Mouse (Mus musculus) C2C12 (cell line): ENCODE measurements around the gene Rnasel. TPM values are rescaled to one million over a fixed set of nuclear protein-coding genes. Genes with fewer than 3 reads are reported as not detected.
A peak's percentile ranks its signal among the peaks of the same experiment; 100 is the strongest.

Source experiments
- H3K27me3 ChIP-seq: one replicate; pipeline ENCODE4 v1.6.1; 2011; ENCODE audit not compliant: control insufficient read depth, insufficient read depth, insufficient read length
- H3K36me3 ChIP-seq: one replicate; pipeline ENCODE4 v1.6.1; 2011; ENCODE audit not compliant: control insufficient read depth, insufficient read depth
- H3K4me3 ChIP-seq: one replicate; pipeline ENCODE4 v1.5.1; 2011; ENCODE audit warnings: mild to moderate bottlenecking, control low read depth; ENCODE audit not compliant: poor library complexity, insufficient read depth, severe bottlenecking
- H3K79me2 ChIP-seq: one replicate; pipeline ENCODE4 v1.6.1; 2011; ENCODE audit not compliant: control insufficient read depth, insufficient read depth
- H3K79me3 ChIP-seq: one replicate; pipeline ENCODE4 v1.6.1; 2011; ENCODE audit warnings: low read depth, control low read depth
- H3ac ChIP-seq: one replicate; pipeline ENCODE3; 2011; ENCODE audit warnings: low read depth; ENCODE audit not compliant: control insufficient read depth, insufficient read length
- CEBPB ChIP-seq: IDR thresholded peaks from one replicate; pipeline ENCODE4 v1.6.1; 2011; ENCODE audit warnings: low read depth, mild to moderate bottlenecking, control low read depth, moderate library complexity
- CTCF ChIP-seq: IDR thresholded peaks from one replicate; pipeline ENCODE4 v1.5.1; 2011; ENCODE audit not compliant: control insufficient read depth, insufficient read depth, insufficient read length
- FOSL1 ChIP-seq: IDR thresholded peaks from one replicate; pipeline ENCODE4 v1.8.0; 2011; ENCODE audit warnings: mild to moderate bottlenecking, low read length; ENCODE audit not compliant: poor library complexity, insufficient read depth, severe bottlenecking
- MAX ChIP-seq: IDR thresholded peaks from one replicate; pipeline ENCODE4 v1.6.1; 2011; ENCODE audit warnings: mild to moderate bottlenecking, control low read depth
- MYOD1 ChIP-seq: IDR thresholded peaks from one replicate; pipeline ENCODE4 v1.6.1; 2011; ENCODE audit warnings: low read depth; ENCODE audit not compliant: control insufficient read depth, insufficient read length
- MYOG ChIP-seq: IDR thresholded peaks from one replicate; pipeline ENCODE4 v1.6.1; 2011; ENCODE audit not compliant: control insufficient read depth, insufficient read length; ENCODE audit errors: extremely low read depth
- USF1 ChIP-seq: IDR thresholded peaks from one replicate; pipeline ENCODE4 v1.6.1; 2011; ENCODE audit warnings: low read depth, mild to moderate bottlenecking, control low read depth, moderate library complexity
- polyA plus RNA-seq: library from polyadenylated mRNA; unstranded; fragments of >200 nt; fragmentation: generic; extraction: Trizol; gene quantifications from one replicate; pipeline ENCODE4 v1.2.1, GENCODE M21; 2012; ENCODE audit warnings: missing spikeins

Rnasel gene
- polyA plus RNA-seq, 1 experiment, result 0.07 TPM

GRCm38 (mm10) chr1:153785608-153786007 is 36.4 kb downstream of the Rnasel start:
- H3K36me3 ChIP-seq, result no peaks in the 10 kb centered on the region
- no peaks in the 10 kb centered on the region for H3K79me3 ChIP-seq
- no peaks in the 10 kb centered on the region for H3K79me2 ChIP-seq
- H3K27me3 ChIP-seq, result no peaks in the 10 kb centered on the region
- TF ChIP-seq MYOG (no peak), CEBPB (no peak), MYOD1 (no peak), USF1 (no peak), MAX (no peak), FOSL1 (no peak), CTCF (no peak)
- no peak overlapping the region for H3ac ChIP-seq
- no peak overlapping the region for H3K4me3 ChIP-seq

GRCm38 (mm10) chr1:153790708-153791107 is 41.5 kb downstream of the Rnasel start:
- H3K79me3 ChIP-seq, result no peaks in the 10 kb centered on the region
- H3K27me3 ChIP-seq, result peaks cover 17% of the 10 kb centered on the region
- no peaks in the 10 kb centered on the region for H3K36me3 ChIP-seq
- no peak overlapping the region for H3ac ChIP-seq
- H3K4me3 ChIP-seq, result no peak overlapping the region
- H3K79me2 ChIP-seq, result no peaks in the 10 kb centered on the region
- TF ChIP-seq USF1 (no peak), FOSL1 (no peak), CTCF (no peak), MAX (no peak), MYOG (no peak), MYOD1 (no peak), CEBPB (no peak)

DNA sequence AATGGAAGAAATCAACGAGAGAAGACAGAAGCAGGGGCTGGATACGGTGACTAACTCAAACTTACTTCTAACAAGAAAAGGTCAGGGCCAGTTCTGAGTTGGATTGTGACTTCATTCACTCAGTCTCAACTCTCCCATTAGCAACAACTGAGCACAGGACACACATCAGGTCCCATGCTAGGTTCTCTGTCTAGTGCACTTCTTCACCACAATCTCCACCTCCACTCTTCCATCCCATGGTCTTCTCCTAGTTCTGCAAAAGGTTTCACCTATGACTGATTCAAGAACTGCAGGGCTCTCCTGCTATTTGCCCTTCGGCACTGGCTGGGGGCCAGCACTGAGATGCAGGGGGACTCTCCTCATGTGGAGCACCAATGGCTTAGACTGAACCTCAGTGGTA is 45.0 kb downstream of the Rnasel start:
- H3K27me3 ChIP-seq, result peaks cover 17% of the 10 kb centered on the region
- no peak for TF ChIP-seq MAX
- TF ChIP-seq FOSL1, result no peak
- TF ChIP-seq MYOG, result no peak
- no peaks in the 10 kb centered on the region for H3K79me3 ChIP-seq
- no peak overlapping the region for H3ac ChIP-seq
- H3K4me3 ChIP-seq, result no peak overlapping the region
- no peaks in the 10 kb centered on the region for H3K79me2 ChIP-seq
- H3K36me3 ChIP-seq, result no peaks in the 10 kb centered on the region

GRCm38 (mm10) chr1:153802691-153803090 is 53.5 kb downstream of the Rnasel start:
- H3ac ChIP-seq, result no peak overlapping the region
- no peak overlapping the region for H3K4me3 ChIP-seq
- H3K36me3 ChIP-seq, result no peaks in the 10 kb centered on the region
- no peaks in the 10 kb centered on the region for H3K79me2 ChIP-seq
- H3K79me3 ChIP-seq, result no peaks in the 10 kb centered on the region
- peaks cover 13% of the 10 kb centered on the region for H3K27me3 ChIP-seq
- no peak for TF ChIP-seq MYOG
- no peak for TF ChIP-seq CTCF
- no peak for TF ChIP-seq CEBPB

GRCm38 (mm10) chr1:153803530-153803929 is 54.3 kb downstream of the Rnasel start:
- Histone ChIP-seq H3K27me3 (peaks cover 13% of the 10 kb centered on the region), H3K4me3 (no peak overlapping the region), H3K79me2 (no peaks in the 10 kb centered on the region), H3ac (no peak overlapping the region), H3K36me3 (no peaks in the 10 kb centered on the region), H3K79me3 (no peaks in the 10 kb centered on the region)
- no peak for TF ChIP-seq CTCF
- no peak for TF ChIP-seq MYOG
- no peak for TF ChIP-seq MAX
- TF ChIP-seq CEBPB, result no peak
- TF ChIP-seq USF1, result no peak
- TF ChIP-seq FOSL1, result no peak
- no peak for TF ChIP-seq MYOD1

GRCm38 (mm10) chr1:153807390-153807993 is 58.3 kb downstream of the Rnasel start:
- no peaks in the 10 kb centered on the region for H3K79me3 ChIP-seq
- H3K4me3 ChIP-seq, result no peak overlapping the region
- H3K27me3 ChIP-seq, result peaks cover 12% of the 10 kb centered on the region
- H3K79me2 ChIP-seq, result no peaks in the 10 kb centered on the region
- no peak overlapping the region for H3ac ChIP-seq
- no peaks in the 10 kb centered on the region for H3K36me3 ChIP-seq
- TF ChIP-seq CTCF (peak; percentile 45), MAX (no peak), MYOD1 (no peak)

Other genes with a start within 250 kb of the Rnasel start
- 0.26 TPM for gene Npl, start 199.4 kb upstream of the Rnasel start, polyA plus RNA-seq
- under 0.01 TPM for gene Rgs8, start 96.4 kb upstream of the Rnasel start, polyA plus RNA-seq
- gene Rgs16, start 9.1 kb upstream of the Rnasel start, polyA plus RNA-seq, result 2.8 TPM
- gene Rgsl1, start 94.7 kb downstream of the Rnasel start, polyA plus RNA-seq, result not detected
- gene Teddm1b, start 124.9 kb downstream of the Rnasel start, polyA plus RNA-seq, result 0.01 TPM
- not detected for gene Teddm1a, start 142.3 kb downstream of the Rnasel start, polyA plus RNA-seq
- gene Glul, start 150.5 kb downstream of the Rnasel start, polyA plus RNA-seq, result 31.6 TPM
- 0.06 TPM for gene Teddm2, start 150.8 kb downstream of the Rnasel start, polyA plus RNA-seq